Mouse (Mus musculus) heart, adult 18-20 months (tissue): ENCODE measurements around the gene Tnpo3. TPM values are rescaled to one million over a fixed set of nuclear protein-coding genes. Genes with fewer than 3 reads are reported as not detected.

Experiments
- DNase-seq, 2 experiments: peaks; one replicate each; pipeline ENCODE4 v3.0.0; 2021 to 2022; ENCODE audit warnings: mixed read lengths in 1 of 2
- long read RNA-seq, 2 experiments: library from polyadenylated mRNA; stranded (forward); transcript quantifications; one replicate each; pipeline ENCODE4 v2.0.0; 2021
- total RNA-seq, 2 experiments: library from RNA; stranded (reverse); gene quantifications; 2 replicates each; pipeline ENCODE4 v1.2.3; 2021

Gene Tnpo3
- total RNA-seq = 10 to 100 TPM; 43.6 to 44.9 TPM
- long read RNA-seq, experiment 1, full-length matches to known transcripts = 16 of 37 reads
- long read RNA-seq, experiment 1, partial matches to known transcripts = 2 of 37 reads
- long read RNA-seq, experiment 1, other reads (novel, unspliced or antisense) = 19 of 37 reads
- long read RNA-seq, experiment 2, full-length matches to known transcripts = 8 of 24 reads
- long read RNA-seq, experiment 2, partial matches to known transcripts = 3 of 24 reads
- long read RNA-seq, experiment 2, other reads (novel, unspliced or antisense) = 13 of 24 reads

DNA sequence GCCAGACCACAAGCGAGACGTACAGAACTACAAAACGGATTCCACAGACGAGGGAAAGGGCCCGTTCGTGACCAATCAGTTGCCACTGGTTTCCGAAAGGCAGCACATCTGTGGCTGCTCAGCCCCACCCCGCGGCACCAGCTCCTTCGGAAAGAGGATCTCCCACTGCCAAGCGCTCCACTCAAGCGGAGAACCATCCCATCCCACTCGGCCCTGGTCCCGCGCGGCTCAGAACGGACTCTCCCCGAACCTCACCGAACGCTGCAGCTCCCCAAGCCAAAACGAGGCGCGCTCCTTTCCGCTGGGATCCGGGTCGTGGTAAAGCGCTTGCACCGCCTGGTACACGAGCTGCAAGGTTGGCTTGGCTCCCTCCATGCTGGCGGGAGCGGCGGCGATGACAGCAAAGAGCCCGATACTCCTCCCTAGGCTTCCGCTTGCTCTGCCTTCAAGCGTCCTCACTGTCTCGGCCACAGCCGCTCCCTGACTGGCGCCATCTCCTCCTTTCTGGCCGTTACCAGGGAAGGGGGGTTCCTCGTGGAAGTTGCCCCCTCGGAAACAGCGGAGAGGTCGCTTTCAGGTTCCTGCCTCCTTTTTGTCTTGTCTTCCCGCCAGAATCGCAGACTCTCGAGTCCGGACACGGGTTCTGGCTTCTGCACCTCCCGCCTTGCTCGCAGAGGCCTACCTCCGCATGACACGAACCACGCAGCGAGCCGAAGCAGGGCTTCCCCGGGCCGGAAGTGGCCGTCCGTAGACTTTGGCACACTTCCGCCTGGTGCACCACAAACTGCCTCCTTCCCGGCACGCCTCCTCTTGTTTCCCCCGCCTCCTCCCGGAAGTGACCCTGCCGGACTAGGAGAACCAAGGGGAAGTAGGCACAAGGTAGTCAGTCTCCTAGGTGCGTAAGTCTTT lies at the start of gene Tnpo3:
Gene Tnpo3 (minus strand): TSS at position 777 of the 909 bp plus-strand sequence.
- DNase-seq = peak; percentile 96 to 97

DNA sequence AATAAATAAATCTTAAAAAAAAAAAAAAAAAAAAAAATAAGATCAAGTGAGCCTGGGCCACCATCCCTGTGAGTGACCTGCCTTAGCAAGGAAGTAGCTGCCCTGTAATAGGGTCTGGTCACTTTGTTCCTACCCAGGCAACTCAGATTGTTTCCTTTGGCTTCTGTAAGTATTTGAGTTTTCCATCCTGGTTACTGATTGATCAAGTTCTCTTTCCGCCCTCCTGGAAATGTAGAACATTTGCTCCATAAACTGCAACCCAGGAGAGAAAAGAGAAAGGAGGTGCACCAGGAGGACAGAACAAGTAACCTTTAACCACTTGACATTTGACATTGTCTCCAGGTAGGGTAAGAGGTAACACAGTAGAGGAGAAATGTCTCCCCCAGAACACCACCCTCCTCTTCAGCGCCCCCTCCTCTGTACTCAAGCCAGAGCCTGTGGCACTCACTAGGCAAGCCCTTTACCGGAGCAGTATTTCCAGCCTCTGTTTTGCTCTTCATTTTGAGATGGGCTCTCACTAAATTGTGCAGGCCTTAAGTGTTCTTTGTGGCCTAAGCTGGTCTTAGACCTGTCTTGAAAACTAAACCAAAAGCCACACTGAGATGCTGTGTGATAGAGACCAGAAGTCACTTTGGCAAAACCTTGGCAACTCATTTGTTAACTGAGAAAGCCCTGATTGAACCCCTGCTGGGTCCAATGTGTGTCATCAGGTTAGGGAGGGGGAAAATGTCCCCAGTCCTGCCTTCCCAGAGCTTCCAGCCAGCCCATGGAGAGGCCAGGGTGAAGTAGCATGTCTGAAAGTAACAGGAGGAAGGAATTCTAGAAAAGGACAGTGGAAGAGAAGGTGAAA lies 49.2 kb upstream of the Tnpo3 start:
- no peak for DNase-seq

- no peak for DNase-seq
Measured at GRCm38 (mm10) chr6:29653271-29653670, 43.6 kb upstream of the Tnpo3 start.

GRCm38 (mm10) chr6:29650170-29650549 lies 40.5 kb upstream of the Tnpo3 start:
- DNase-seq = no peak

GRCm38 (mm10) chr6:29649494-29650169 lies 39.9 kb upstream of the Tnpo3 start:
- DNase-seq = peak; percentile 81 to 95

DNA sequence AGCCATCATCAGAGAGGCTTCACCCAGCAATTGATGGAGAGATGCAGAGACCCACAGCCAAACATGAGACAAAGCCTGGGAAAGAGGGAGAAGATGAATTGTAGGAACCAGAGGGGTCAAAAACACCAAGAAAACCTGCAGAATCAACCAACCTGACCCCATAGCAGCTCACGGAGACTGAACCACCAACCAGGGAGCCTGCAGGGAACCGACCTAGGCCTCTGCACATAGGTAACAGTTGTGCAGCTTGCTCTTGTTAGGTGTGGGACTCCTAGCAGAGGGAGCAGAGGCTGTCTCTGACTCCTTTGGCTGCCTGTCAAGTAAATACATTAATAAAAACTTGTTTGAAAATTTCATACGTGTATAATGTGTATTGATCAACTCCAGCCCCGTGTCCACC lies 32.1 kb upstream of the Tnpo3 start:
- no peak for DNase-seq

GRCm38 (mm10) chr6:29639580-29640419 lies 30.1 kb upstream of the Tnpo3 start:
- no peak for DNase-seq

DNA sequence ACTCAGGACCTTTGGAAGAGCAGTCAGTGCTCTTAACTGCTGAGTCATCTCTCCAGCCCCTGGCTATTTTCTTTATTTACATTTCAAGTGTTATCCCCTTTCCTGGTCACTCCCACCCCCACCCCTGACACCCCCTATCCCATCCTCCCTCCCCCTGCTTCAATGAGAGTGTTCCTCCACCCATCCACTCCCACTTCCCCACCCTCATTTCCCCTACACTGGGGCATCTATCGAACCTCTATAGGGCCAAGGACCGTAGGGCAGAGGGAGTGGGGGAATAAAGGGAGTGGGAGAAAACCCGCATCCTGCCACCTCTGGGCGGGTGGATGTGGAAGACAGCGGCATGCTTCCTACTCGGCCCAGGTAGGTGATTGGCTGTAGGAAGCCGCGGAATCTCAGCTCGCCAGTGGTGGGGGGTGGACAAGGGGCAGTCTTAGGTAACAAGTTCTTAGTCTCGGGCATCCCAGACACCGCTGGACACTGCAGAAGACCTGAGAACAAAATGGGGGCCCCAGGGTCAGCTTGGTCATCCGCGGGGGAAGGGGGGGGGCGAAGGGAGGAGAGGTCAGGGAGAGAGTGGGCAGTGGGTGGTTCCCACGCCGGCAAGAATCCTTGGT lies 29.3 kb upstream of the Tnpo3 start:
- no peak for DNase-seq

GRCm38 (mm10) chr6:29637397-29638373 lies 28.0 kb upstream of the Tnpo3 start:
- no peak for DNase-seq

GRCm38 (mm10) chr6:29636322-29637092 lies 26.8 kb upstream of the Tnpo3 start:
- DNase-seq = no peak

- DNase-seq = no peak
Measured at GRCm38 (mm10) chr6:29634537-29634936, 24.9 kb upstream of the Tnpo3 start.

- no peak for DNase-seq
Measured at GRCm38 (mm10) chr6:29632552-29633292, 23.0 kb upstream of the Tnpo3 start.

- no peak for DNase-seq
Measured at GRCm38 (mm10) chr6:29631751-29632551, 22.3 kb upstream of the Tnpo3 start.

GRCm38 (mm10) chr6:29630216-29630615 lies 20.5 kb upstream of the Tnpo3 start:
- DNase-seq = no peak

DNA sequence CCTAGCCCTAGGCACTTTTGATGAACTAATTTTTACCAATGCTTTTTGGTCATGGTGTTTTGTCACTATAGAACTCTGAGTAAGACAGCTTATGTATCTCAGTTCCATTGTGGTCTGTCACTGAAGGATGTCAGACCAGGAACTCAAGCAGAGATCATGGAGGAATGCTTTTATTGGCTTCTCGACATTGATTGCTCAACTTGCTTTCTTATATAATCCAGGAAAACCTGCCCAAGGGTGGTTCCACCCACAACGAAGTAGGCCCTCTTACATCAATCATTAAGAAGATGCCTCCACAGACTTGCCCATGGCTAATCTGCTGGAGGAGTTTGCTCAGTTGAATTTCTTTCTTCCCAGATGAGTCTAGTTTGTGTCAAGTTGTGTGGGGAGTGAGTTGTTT lies 18.1 kb upstream of the Tnpo3 start:
- DNase-seq = no peak

DNA sequence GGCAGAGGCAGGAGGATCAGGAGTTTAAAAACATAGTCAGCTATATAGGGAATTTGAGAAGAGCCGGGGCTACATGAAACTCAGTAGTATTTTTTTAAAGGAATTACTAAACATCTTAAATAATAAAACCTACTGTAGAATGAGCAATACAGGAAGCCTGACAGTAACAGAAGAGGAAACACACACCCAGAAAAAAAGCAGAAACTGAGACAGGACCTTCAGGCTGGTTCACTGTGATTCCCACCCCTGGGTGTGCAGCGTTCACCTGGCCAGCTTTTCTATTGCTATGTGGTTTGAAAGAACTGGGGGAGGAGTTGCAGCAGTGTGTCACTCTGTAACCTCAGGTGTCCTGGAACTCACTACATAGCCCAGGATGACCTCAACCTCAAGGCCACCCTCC lies 14.2 kb upstream of the Tnpo3 start:
- no peak for DNase-seq

DNA sequence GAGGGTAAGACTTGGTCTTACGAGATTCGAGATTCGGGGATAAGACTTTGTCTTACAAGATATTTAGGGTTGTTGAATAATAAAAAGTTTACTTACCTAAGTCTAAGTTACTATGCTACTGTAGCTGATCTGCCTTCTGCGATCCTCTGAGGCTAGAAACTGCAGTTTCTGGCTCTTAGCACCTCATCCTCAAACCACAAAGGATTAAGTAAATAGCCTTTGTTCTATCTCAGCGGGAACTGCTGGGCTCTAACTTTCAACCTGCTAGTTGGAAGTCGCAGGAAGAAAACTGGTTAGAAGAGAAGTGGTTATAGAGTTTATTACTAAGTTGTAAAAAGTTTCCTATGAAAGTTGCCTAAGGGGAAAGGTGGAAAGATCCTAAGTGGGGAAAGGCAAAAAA lies 12.6 kb upstream of the Tnpo3 start:
- DNase-seq = no peak
